Mouse (Mus musculus) adrenal gland, postnatal 4 days (tissue): ENCODE data around the gene Serpina3c. TPM values are rescaled to one million over a fixed set of nuclear protein-coding genes. Genes with fewer than 3 reads are reported as not detected.

Experiments
- DNase-seq, 2 experiments: peaks; one replicate each; pipeline ENCODE4 v3.0.0; 2021 to 2022; ENCODE audit warnings: low spot score in 2 of 2, mixed read lengths in 2 of 2
- long read RNA-seq, 2 experiments: library from polyadenylated mRNA; stranded (forward); transcript quantifications; one replicate each; pipeline ENCODE4 v2.0.0; 2021
- total RNA-seq, 2 experiments: library from RNA; stranded (reverse); gene quantifications; 2 replicates each; pipeline ENCODE4 v1.2.3; 2021

The Serpina3c gene
- total RNA-seq: 1 to 10 TPM; 2.0 to 3.2 TPM
- long read RNA-seq, experiment 1, partial matches to known transcripts: 0 of 1 reads
- long read RNA-seq, experiment 1, other reads (novel, unspliced or antisense): 0 of 1 reads
- long read RNA-seq, experiment 2, partial matches to known transcripts: 1 of 4 reads
- long read RNA-seq, experiment 2, other reads (novel, unspliced or antisense): 0 of 4 reads

GRCm38 (mm10) chr12:104153656-104154055, at the start of gene Serpina3c:
Serpina3c (minus strand) TSS chr12:104153870.
- no peak for DNase-seq

DNA sequence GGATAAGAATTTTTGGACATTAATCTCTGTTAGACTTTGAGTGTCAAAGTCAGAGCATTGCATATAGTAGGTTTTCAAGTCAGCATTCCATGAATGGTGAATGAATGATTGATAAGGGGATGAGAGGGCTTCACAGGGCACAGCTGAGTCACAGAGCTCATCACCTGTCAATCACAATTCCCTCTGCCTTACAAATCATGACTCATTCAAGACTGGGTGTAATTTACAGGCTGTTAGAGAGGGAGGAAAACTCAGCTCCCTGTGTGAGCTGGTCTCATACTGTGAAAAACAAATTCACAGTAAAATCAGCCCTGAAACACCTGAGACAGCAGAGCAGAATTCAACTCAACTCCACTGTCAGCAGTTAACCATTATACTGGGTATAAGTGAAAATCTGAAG, 37.2 kb upstream of the Serpina3c start:
- DNase-seq: no peak

GRCm38 (mm10) chr12:104189246-104189645, 35.6 kb upstream of the Serpina3c start:
- no peak for DNase-seq

DNA sequence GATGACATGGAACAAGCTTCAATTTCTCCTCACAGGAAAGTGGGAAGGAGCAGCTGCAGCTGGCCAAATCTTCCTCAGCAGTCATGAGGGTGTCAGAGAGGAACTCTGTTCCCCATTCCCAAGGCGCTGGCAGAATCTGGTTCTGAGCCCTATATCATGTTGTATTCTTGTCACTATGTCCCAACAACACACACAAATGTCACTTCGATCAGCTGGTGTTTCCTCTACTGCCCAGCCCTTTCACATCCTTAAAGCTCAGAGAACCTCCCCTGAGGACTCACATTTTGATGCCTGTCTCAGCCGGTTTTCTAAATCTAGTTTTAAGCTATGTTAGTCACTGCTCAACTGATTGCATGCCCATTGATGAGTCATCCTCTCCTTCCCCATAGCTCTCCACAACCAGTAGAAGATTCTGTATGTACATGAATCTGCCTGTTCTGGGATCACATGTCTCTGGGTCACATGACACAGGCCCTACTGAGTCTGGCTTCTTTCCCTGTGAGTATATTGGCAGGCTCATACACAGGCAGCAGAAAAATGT, 32.4 kb upstream of the Serpina3c start:
- no peak for DNase-seq

GRCm38 (mm10) chr12:104185046-104185445, 31.4 kb upstream of the Serpina3c start:
- DNase-seq: no peak

GRCm38 (mm10) chr12:104178987-104179386, 25.3 kb upstream of the Serpina3c start:
- no peak for DNase-seq

DNA sequence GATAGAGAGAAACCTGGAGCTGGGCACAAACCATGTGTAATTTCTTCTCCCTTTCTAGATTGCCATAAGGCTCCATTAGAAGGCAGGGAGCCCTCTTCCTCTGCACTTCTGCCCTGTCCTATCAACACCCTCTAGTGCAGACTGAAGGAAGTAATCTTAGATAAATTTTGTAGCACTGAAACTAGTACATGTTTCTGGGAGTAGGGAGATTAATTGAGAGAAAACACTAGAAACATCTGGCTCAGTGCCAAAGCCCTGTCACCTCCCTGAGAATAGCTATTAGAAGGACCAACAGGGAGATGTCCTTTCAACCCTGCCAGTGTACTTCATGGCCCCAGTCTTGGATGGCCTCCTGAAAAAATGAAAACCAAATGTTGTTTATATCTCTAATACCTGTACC, 24.9 kb upstream of the Serpina3c start:
- DNase-seq: no peak

DNA sequence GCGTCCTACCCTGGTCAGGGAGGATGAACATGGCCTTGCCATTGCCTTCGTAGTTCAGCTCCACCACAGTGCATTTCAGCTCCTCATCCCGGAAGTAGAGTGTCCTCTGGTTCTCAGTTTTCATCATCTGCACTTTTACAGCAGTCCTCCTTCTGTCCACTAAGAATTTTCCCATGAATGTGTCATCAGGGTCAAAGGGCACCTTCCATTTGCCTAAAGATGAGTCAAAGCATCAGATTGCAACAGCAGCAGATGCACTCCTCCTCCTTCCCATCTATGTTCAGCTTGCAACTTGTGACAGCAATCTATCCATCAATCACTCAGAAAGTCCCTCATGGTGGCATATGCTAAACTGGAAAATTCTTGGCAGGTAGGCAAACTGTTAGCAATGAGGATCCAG, 22.0 kb upstream of the Serpina3c start:
- DNase-seq: no peak

GRCm38 (mm10) chr12:104174747-104175146, 21.1 kb upstream of the Serpina3c start:
- no peak for DNase-seq

GRCm38 (mm10) chr12:104153041-104153645, 527 bp downstream of the Serpina3c start:
- DNase-seq: no peak

- DNase-seq: no peak
Observed at GRCm38 (mm10) chr12:104151989-104152388, 1.7 kb downstream of the Serpina3c start.

DNA sequence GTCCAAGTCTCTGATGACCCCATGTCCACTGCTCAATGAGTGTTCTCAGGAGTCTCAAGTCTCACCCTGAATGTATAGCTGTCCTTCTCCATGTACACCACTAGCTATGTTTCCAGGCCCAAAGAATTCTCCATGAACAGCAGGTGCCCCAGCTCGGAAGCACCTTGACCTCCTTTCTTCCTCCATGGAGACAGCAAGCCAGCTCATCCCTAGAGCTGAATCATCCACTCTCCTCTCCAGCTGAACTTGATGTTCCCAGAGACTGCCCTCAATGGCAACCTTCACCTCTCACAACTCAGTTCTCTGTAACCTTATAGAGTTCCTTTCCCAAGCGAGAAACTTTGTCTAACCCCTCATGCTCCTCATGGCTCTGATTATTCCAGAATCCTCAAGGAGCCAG, 8.1 kb downstream of the Serpina3c start:
- DNase-seq: no peak

DNA sequence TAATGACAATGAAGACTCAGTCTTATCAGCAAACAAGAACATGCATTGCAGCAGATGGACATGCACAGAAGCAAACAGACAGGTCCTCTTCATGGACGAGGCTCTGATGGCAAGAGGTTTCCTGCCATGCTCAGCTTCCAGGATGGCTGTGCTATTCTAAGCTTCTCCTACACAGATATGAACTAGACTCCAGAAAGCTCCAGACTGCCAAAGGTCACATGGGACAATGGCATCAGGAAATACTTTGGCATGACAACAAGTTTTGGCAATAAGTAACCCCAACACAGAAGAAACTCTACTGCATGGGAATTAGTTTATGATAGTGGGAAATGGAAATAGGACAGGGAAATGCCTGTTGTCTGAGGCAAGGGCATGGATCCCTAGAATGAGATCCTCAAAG, 10.4 kb downstream of the Serpina3c start:
- DNase-seq: no peak

DNA sequence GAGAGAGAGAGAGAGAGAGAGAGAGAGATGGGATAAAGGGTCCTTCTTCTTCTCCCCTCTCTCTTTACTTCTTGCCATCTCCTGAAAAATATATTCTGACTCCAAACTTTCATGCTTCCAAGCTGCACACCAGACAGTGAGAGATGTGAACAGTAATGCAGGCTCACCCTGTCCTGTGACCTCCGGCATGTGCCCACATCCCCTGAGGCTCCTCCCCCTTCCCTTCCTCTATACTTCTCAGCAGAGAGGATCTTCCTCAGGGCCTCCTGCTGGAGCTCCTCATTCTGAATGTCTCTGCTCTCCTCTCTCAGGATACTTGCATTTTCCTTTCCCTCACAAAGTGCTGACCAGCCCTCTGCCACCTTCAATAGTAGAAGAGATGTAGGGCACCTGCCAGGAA, 11.2 kb downstream of the Serpina3c start:
- no peak for DNase-seq

GRCm38 (mm10) chr12:104141506-104141905, 12.2 kb downstream of the Serpina3c start:
- DNase-seq: no peak

DNA sequence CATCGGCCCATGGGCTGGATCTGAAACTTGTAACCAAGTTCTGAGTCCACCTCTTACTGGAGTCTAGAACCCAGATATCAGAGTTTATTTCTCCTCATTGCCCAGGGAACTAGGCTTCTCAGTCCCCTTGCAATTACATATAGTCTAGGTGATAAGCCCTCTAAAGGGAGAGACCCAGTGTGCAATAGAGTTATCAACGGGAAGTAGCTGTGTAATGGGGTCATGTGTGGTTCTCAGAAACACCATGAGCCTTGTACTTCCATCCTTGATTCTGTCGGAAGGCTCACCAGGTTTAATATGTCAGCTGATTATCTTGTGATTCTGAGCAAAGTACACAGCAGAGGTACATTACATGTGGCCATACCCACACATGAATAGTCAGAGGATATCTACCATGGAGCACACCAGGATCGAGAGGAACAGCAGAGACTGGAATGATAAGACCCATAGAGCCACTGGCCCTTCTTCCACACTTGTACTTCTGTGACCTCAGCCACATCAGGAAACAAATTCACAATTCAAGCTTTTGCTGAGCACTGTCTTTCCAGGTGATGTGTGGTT, 13.0 kb downstream of the Serpina3c start:
- no peak for DNase-seq

GRCm38 (mm10) chr12:104138216-104138615, 15.5 kb downstream of the Serpina3c start:
- no peak for DNase-seq

- DNase-seq: no peak
Observed at GRCm38 (mm10) chr12:104131041-104131440, 22.6 kb downstream of the Serpina3c start.

GRCm38 (mm10) chr12:104127696-104128095, 26.0 kb downstream of the Serpina3c start, which contains the start of gene Serpina3b:
Serpina3b (plus strand) TSS chr12:104127996.
- DNase-seq: no peak

- DNase-seq: no peak
Observed at GRCm38 (mm10) chr12:104125021-104125560, 28.6 kb downstream of the Serpina3c start.

GRCm38 (mm10) chr12:104123996-104124395, 29.7 kb downstream of the Serpina3c start:
- DNase-seq: no peak

- no peak for DNase-seq
Observed at GRCm38 (mm10) chr12:104123097-104123496, 30.6 kb downstream of the Serpina3c start.
